Mouse (Mus musculus): ENCODE results near the gene Oaz3.
A peak's percentile ranks its signal among the peaks of the same experiment; 100 is the strongest.

The Oaz3 gene

GRCm38 (mm10) chr3:94456529-94457000 lies 12.8 kb upstream of the Oaz3 start:
- DNase-seq (ENCODE audit: low spot score in 2 of 2), result peak; percentile 70 to 82

GRCm38 (mm10) chr3:94449377-94449776 lies 5.7 kb upstream of the Oaz3 start:
- DNase-seq (ENCODE audit: low spot score in 2 of 2), result no peak

GRCm38 (mm10) chr3:94442951-94443596 lies 641 bp downstream of the Oaz3 start, which contains the start of gene Mrpl9:
TSS of gene Mrpl9 (plus strand) at chr3:94443318.
- DNase-seq (ENCODE audit: low spot score in 2 of 2), result peak; percentile 95 to 99

GRCm38 (mm10) chr3:94441182-94441581 lies 2.5 kb downstream of the Oaz3 start:
- no peak for DNase-seq (ENCODE audit: low spot score in 2 of 2)

- DNase-seq (ENCODE audit: low spot score in 2 of 2), result no peak
Measured at GRCm38 (mm10) chr3:94436420-94436819, 7.3 kb downstream of the Oaz3 start.

GRCm38 (mm10) chr3:94434305-94434704 lies 9.4 kb downstream of the Oaz3 start:
- DNase-seq (ENCODE audit: low spot score in 2 of 2), result no peak

GRCm38 (mm10) chr3:94430980-94431379 lies 12.7 kb downstream of the Oaz3 start:
- DNase-seq (ENCODE audit: low spot score in 2 of 2), result no peak

- peak; percentile 83 to 90 for DNase-seq (ENCODE audit: low spot score in 2 of 2)
Measured at GRCm38 (mm10) chr3:94413031-94413679, 30.6 kb downstream of the Oaz3 start, which contains the start of gene Tdrkh. TSS of gene Tdrkh (plus strand) at chr3:94413273.

- no peak for DNase-seq (ENCODE audit: low spot score in 2 of 2)
Measured at GRCm38 (mm10) chr3:94412530-94412929, 31.2 kb downstream of the Oaz3 start.

GRCm38 (mm10) chr3:94405561-94405960 lies 38.2 kb downstream of the Oaz3 start:
- no peak for DNase-seq (ENCODE audit: low spot score in 2 of 2)

GRCm38 (mm10) chr3:94404366-94405054 lies 39.2 kb downstream of the Oaz3 start:
- DNase-seq (ENCODE audit: low spot score in 2 of 2), result no peak

GRCm38 (mm10) chr3:94402451-94402850 lies 41.3 kb downstream of the Oaz3 start:
- no peak for DNase-seq (ENCODE audit: low spot score in 2 of 2)

- DNase-seq (ENCODE audit: low spot score in 2 of 2), result no peak
Measured at GRCm38 (mm10) chr3:94399663-94400310, 43.9 kb downstream of the Oaz3 start.

GRCm38 (mm10) chr3:94398943-94399481 lies 44.7 kb downstream of the Oaz3 start:
- no peak for DNase-seq (ENCODE audit: low spot score in 2 of 2)

GRCm38 (mm10) chr3:94398217-94398616 lies 45.5 kb downstream of the Oaz3 start, which contains the start of gene Lingo4:
TSS of gene Lingo4 (plus strand) at chr3:94398517.
- DNase-seq (ENCODE audit: low spot score in 2 of 2), result no peak

GRCm38 (mm10) chr3:94396851-94397250 lies 46.9 kb downstream of the Oaz3 start:
- no peak for DNase-seq (ENCODE audit: low spot score in 2 of 2)

GRCm38 (mm10) chr3:94396336-94396735 lies 47.4 kb downstream of the Oaz3 start:
- DNase-seq (ENCODE audit: low spot score in 2 of 2), result no peak

GRCm38 (mm10) chr3:94393049-94393448 lies 50.7 kb downstream of the Oaz3 start:
- DNase-seq (ENCODE audit: low spot score in 2 of 2), result no peak

GRCm38 (mm10) chr3:94392128-94392527 lies 51.6 kb downstream of the Oaz3 start:
- no peak for DNase-seq (ENCODE audit: low spot score in 2 of 2)

GRCm38 (mm10) chr3:94391001-94391400 lies 52.7 kb downstream of the Oaz3 start:
- DNase-seq (ENCODE audit: low spot score in 2 of 2), result no peak

- no peak for DNase-seq (ENCODE audit: low spot score in 2 of 2)
Measured at GRCm38 (mm10) chr3:94389420-94389819, 54.3 kb downstream of the Oaz3 start.

- no peak for DNase-seq (ENCODE audit: low spot score in 2 of 2)
Measured at GRCm38 (mm10) chr3:94388047-94388446, 55.7 kb downstream of the Oaz3 start.
